Mouse (Mus musculus) T-helper 17 cell (primary cell): ENCODE measurements at regions not wholly inside any gene's neighbourhood (a gene's known extent, or its start where the extent isn't known, plus 50 kb on each side); places are given as distances from the start of the nearest gene placed in this dataset.

Experiments used
- in situ Hi-C, 2 experiments: fragments of 300-600 bp; cut with MboI, MseI; formaldehyde crosslinking; loops; 1 replicate in 1 of 2; 2 replicates in 1 of 2; pipeline ENCODE4 v1.15.1; 2025; ENCODE audit warnings: high pct_unique_total_duplicates in 2 of 2

DNA sequence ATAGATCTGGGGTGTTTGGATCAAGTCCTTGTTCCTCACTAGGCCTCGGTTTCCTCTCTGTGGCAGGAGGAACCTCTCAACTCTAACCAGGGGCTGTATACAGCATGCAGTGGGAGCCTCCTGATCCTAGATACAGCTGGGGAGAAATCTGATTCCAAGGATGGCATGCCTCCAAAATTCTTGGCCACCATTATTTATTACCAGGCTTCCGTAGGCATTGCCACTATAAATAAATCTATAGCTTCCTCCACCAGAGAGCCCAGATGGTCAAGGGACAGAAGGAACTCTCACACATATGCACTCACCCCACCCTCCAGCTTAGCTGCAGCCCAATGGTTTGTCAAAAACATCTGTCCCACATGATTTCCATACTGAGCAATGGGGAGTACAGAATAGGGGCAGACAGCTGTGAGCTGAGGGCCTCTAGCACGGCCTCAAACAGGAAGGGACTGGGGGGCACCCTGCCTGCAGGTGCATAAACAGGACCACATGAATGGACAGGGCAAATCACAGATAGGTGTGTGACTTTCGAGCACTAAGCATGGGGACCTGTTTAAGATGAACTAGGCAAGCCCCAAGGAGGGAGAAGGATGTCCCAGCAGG, 100.8 kb upstream of the Mgme1 start:
- in situ Hi-C loops: no loop called here

DNA sequence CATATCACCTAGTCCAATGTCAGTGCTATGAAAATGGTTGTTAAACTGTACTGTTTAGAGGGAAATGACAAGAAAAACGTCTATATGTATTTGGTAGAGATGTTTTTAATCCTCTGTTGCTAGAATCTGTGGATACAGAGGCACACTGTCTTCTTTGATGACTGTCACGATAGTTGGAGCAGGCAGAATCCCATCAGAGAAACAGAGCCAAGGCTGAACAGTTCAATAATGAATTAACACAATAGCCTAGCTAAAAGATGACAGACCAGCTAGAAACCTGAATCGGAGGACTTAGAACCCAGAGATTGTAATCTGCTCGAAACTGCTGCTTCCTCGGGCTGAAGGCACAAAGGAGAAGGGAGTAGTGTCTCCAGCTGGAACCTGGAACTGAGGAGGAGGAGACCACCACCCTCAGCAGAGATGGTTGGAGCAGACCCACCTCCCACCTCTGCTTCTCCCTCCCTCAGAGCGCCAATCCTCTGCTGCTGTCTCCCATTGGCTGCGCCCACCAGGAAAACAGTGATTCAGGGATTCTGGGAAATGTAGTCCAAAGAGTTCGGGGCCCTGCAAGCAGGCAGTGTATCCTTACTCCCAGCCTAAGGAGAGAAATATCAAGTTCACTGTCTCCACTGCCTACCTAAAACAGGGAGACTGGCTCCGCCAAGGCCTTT, 98.2 kb upstream of the Mgme1 start:
- in situ Hi-C loops: no loop called here

DNA sequence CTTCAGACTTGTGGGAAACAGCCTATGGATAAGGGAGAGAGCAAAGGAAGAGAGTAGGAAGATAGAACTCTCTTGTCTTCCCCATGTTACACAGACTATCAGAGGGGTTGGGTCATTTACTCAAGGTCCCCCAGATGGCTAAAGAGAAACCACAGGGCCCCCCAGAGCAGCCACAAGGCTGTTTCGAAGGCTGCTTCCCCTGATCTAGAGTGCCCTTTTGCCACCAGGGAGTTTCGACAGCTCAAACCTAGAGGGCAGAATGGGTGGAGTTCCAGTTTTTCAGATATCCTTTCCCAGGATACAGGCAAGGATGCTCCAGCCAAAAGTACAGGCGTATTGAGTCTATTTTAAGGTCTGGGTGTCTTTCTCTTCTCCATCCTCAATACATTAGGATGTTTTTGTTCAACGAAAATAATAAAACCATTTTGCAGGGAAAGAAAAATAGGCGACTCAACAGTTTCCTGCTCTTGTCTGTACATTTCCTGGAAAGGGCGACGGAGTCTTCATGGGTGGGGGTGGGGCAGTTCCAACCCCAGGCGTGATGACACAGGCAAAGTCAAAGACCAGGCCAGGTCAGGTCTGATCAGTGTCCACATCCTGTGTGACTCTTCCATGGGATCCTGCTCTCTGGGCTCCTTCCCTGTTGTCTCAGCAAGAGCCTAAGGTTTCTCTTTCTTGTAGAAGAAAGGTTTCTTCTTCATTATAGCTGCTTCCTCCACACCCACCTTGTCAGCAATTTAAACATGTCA, 96.9 kb upstream of the Mgme1 start:
- in situ Hi-C loops: no loop called here

DNA sequence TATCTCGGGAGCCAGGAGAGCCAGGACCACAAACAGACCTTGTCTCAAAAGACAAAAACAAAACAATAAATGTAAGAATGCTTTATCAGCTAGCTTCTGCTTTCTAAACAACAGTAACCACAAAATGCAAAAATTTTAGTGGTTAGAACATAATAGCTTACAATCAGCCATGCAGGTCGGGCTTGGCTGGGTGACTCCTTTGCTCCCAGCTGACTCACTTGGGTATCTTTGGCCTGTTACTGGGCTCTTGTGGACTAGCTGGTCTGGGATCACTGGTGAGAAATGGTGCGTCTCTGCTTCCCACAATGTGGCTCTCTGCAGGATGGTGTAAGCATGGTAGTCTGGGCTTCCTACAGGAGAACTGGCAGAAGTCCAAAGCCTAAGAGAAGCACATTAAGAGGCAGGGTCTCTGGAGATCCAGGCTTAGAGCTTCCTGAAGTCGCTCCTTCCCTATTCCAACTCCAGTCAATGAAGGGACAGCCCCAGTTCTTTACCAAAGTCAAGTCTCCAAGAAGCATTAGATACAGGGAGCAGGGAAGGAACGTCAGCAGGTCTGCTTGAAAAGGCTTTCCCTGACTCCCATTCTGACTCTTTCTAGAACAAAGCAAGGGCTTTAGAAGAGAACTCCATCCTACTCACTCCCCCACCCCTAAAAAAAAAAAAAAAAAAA, 96.0 kb upstream of the Mgme1 start:
- in situ Hi-C loops: no loop called here

DNA sequence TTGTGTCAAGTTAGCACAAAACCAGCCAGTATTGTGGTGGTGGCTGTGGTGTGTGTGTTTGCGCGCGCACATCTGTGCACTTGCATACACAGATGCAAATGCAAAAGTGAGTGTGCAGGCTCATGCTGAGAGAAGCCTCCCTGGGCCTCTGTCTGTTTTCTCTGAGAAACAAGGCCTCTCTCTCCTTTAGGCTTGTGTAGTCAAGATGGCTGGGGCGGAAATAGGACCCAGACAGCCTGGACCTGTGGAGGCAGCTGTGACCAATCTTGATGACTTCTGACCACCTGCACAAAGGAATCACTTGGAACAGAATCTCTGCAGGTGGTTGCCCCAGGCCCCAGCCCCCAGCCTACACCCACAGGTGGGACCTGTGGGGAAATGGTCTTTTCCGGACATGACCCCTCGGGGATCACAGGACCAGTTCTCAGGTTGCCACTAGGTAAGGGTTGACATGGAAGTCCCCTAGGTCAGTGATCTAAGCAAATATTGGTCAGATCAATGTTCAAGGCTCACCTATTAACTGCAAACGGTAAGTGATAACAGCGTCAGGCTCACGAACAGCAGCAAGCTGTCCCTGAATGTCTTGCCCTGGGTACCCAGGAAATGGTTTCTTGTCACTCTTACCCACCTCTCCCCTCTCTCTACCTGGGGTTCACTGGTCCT, 93.8 kb upstream of the Mgme1 start:
- in situ Hi-C loops: no loop called here

DNA sequence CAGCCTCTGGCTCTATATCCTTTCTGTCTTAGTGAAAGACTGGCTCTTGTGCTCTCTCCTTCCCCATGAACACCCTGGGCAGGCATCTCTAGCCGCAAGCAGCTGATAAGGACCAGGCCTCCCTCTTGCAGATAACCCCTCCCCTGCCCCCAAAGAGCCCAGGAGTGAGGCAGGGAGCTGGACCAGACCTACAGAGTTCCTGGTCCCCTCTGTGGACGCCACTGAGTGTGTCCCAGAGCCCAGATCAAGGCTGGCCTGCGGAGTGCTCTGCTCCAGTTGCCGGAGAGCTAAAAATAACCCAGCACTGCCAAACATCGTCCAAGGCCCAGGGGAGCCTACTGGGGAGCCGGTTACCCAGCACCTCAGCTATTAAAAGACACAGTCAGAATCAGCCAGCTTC, 93.2 kb upstream of the Mgme1 start:
- in situ Hi-C loops: no loop called here

DNA sequence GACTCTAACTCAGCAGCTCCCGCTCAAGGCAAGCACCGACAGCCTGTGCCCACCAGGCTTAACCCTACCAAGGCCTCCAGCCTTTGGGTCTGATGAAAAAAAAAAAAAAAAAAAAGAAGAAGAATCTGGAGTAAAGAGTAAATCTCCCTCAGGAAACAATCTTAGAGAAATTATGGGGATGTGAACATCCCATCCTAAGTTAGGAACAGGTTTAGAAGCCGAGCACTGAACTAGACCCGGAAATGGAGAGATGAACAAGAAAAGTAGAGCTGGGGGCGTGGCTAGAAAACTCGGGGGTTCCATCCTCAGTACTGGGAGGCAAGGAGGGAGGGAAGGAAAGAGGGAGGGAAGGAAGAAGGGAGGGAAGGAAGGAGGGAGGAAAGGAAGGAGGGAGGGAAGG, 92.5 kb upstream of the Mgme1 start:
- in situ Hi-C loops: no loop called here

DNA sequence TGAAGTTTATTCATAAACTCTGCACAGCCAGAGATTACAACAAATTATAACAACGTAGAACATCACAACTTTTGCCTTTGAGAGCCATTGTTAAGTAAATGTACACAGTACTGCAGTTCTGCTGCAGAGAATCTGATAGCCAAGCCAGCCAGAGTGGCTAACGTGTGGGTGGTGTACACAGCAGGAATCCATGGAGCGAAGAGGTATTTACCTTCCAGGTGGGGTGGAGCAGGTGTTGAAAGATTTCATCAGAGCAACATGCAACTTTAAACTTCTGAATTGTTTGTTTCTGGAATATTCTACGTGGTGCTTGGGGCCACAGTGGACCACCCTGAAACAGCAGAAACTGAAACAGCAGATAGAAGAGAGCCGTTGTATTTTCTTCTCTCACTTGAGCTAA, 88.4 kb upstream of the Mgme1 start:
- in situ Hi-C loops: no loop called here

DNA sequence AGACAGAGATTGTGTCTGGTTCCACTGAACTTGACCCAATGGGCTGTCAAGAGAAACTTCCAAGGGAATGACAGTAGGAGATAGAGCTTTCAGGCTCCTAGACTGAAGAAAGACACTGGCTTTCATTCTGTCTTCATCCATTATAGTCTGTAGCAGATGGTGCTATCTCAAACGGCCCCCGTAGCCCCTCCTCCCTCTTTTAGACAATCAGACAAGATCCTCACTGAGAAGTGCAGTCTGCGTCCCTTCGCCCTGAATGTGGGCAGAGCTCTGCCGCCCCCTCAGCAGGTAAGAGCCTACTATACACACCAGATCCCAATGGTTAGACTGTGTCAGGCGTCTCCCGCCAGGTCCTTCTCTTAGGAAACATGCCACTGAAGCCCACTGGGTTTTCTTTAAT, 87.9 kb upstream of the Mgme1 start:
- in situ Hi-C loops: no loop called here

DNA sequence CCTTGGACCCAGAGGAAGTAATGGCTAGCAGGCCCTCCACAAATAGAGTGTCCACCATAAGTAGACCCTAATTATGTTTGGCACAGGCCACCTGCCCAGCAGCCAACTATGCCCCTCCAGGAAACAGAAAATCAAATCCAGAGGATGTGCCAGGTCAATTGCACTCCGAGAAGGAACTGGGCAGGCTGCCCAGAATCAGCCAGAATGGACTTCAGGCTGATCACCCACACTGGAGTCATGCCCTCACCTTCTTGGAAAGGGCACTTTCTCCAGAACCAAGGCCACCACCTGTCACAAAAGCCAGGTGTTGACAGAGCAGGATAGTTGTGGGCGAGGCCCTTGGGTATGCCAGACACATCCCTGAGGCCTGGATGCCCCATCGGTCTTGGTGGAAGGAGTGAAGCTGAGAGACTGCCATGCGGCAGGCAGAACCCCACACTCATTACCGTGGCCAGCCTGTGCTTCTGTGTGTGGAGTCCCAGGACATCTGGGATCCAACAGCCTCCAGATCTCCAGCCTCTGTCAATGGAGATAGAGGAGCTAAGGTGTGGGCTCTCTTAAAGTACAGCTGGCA, 87.0 kb upstream of the Mgme1 start:
- in situ Hi-C loops: no loop called here

DNA sequence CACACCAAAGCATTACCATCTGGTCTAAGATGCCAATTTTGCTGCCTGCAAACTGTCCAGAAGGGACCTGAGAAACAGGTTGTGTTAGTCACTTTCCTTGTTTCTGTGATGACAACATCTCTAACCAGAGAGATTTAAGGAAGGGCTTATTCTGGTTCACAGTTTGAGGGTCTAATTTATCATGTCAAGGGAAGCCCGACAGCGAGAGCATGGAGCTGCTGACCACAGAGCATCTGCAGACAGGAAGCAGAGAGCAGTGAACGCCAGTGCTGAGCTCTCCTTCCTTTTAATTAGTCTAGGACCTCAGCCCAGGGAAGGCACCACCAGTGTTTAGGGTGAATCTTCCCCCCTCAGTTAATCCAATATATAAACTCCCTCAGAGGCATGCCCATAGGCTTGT, 85.3 kb upstream of the Mgme1 start:
- in situ Hi-C loops: no loop called here

DNA sequence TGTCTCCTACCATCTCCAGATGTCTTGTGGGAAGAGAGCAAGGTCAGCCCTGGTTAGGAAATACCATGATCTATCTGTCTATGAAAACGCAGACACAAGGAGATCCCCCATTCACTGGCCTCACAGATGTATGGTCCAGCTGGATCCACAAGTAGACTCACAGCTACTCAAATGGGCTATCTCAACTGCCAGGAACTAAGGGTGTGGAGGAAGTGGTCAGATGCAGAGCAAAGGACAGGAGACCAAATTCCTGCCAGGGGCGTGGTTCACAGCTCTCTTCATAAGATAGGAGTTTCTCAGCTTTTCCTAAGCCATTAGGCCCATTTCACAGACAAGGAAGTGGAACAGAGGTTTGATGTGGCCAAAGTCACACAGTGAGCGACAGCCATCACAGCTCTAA, 84.0 kb upstream of the Mgme1 start:
- in situ Hi-C loops: no loop called here

DNA sequence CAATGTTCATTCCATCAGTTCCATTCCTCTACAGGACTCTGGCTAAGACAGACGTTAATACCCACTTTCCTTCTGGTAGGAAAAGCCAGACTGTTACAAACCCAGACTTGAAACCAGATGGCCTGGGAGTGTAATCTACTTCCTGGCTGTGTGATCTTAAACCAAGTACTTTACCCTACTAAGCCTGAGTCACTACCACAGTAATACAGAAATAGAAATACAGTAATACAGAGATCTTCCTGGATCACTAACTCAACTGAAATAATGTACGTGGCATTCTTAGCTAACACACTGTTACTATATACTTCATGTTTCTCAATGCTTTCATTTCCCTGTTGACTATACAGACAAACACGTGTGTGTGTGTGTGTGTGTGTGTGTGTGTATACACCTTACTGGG, 82.4 kb upstream of the Mgme1 start:
- in situ Hi-C loops: no loop called here

DNA sequence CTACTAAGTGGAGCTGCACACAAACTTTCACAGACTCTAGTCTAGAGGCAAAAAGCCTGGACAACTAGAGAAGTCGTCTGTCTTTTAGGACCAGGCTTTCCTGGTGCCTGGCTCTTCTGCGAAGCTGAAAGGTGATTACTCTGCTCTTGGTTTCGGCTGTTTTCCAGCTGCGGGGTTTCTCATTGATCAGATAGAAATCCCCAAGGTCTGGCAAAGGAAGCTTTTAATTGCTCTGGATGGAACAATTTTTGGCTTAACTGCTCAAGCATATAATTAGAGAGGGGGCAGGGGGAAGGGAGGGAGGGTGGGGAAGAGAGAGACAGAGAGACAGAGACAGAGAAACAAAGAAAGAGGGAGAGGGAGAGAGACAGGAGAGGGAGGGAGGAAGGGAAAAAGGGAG, 82.0 kb upstream of the Mgme1 start:
- in situ Hi-C loops: no loop called here

DNA sequence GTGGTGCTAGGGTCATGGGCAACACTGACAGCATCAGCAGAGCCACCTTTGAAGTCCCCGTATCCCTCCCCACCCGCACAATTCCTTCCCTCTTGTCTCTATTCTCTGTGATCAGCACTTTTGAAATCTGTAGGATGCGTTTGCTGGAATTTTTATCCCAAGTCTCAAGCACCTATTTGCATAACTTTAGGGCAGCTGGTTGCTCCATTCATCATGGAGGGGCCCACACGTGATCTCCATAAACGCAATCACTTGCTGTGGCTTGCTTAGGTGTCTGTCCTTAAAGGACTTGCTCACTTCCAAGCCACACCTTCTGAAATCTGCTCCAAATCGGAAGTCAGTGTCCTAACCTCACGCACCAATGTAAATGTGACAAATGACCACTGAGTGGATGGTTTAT, 80.7 kb upstream of the Mgme1 start:
- in situ Hi-C loops: no loop called here

DNA sequence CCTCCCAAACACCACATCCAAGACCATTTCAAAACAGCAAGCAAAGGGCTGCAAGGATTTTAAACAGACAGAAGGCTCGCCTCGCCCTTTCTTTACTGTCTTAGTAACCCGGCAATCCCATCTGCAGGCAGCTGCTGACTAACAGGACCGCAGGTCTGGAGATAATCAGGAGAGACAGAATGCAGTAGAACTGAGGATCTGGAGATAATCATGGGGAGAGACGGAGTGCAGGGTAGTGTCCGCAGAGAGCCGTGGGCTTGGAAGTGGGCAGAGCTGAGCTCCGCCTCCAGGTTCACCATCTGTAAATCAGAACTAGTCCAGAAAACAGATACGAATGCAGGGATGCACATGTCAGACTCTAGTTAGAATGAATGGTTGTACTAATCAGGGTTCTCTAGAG, 79.4 kb upstream of the Mgme1 start:
- in situ Hi-C loops: no loop called here

DNA sequence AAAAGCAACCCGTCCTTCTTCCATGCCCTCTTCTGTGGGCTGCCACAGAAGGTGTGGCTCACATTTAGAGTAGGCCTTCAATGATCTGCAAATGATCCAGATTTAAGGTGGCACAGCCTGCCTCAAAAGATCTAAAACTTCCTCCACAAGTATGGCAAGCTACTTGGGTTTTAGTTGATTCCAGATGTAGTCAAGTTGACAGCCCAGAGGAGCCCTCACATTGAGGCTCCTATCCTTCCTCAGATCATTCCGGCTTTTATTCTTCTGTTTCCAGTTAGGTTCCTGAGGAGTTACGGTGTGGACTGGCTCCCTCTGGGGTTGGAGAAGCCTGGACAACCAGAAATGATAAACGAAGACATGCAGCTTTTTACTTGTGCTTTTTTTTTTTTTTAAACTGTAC, 78.8 kb upstream of the Mgme1 start:
- in situ Hi-C loops: no loop called here

DNA sequence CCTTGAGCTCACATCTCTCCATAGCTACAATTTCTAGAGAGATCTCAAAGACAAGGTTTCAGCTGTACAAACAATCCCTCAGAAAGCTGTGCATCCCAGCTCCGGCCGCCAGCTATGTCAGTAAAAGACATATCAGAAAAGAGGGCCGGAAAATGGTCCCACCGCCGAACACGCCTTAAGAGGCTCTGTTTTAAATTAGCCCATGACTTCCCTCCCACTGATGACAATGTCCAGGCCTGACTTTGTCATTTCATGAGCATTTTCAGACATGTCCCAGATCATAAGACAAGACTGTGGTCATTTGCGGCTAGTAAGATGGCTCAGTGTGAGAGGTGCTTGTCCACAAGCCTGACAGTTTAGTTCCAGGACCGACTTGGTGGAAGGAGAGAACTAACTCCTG, 78.0 kb upstream of the Mgme1 start:
- in situ Hi-C loops: no loop called here

DNA sequence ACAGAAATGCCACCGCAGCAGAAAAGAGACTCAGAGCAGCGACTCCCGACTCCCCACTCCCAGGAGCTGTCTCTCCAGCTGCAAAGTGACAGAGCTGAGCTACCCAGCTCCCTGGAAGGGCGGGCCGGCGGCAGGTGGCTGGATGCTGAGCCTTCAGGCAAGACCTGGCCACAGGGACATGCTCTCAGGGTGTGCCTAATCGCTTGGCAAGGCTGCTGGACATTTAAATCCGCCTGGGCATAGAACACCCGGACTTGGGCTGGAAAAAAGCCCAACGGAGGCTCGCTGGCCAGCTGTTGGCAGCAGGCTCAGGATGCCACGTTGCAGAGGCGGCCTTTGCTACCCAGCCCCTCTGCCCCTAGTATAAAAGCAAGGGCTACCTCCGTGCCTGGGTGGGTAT, 74.6 kb upstream of the Mgme1 start:
- in situ Hi-C loops: no loop called here

DNA sequence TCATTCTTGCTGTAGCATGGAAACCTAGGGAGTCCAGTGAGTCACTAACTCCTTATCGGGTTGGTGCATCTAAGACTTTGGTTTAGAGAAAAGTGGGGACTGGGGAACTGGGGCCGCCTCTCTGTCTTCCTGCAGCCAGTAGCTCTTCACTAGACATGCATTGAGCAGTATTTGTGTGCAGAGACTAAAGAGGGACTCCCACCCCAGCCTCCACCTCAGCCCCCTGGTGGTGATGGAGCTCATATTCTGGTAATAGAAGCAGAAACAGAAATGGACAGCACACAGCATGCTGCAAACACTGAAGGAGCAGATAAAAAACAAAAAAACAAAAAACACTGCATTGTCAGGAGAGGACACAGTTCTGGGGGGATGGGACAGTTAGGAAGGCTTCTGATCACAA, 73.3 kb upstream of the Mgme1 start:
- in situ Hi-C loops: no loop called here

DNA sequence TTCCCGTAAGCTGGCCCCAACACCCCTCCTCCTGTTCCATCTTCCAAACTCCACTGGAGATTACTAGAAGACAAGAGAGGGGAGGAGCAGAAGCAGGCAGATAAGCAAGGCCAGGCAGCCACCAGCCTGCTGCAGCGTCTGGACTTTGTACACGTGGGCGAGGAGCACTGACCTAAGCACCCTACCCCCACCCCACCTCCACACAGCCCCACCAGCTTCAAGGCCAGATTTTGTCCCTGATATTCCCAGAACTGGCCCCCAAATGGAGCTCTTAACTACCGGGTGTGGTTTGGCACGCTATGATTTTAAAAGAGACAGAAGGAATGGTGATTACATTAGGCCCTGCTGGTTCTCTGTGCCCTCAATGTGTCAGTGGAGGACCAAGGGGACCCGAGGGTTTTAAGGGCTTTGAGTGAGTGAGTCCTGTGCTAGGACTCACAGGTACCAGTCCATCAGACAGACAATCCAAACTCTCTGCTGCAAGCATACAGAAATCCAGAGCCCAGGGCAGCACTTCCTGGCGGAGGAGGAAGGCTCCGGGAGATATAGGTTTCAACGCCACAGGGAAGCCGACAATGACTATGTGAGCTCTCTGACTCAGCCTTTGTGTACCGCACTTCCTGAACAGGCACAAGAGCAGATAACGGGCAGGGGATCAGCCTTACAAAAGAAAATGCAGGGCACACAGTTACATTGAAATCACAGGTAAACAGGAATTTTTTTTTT, 72.0 kb upstream of the Mgme1 start:
- in situ Hi-C loops: no loop called here
